Mouse (Mus musculus) cerebellum, postnatal 36 days (tissue): ENCODE measurements around the gene Amz2.
A peak's percentile ranks its signal among the peaks of the same experiment; 100 is the strongest.

ENCODE experiments used
- DNase-seq, 2 experiments: peaks; one replicate each; pipeline ENCODE4 v3.0.0; 2021 to 2022; ENCODE audit warnings: mixed read lengths in 2 of 2

Gene Amz2

GRCm38 (mm10) chr11:109422263-109422662 is 3.5 kb upstream of the Amz2 start:
- DNase-seq, result no peak

GRCm38 (mm10) chr11:109423294-109423693 is 2.5 kb upstream of the Amz2 start:
- DNase-seq, result no peak

GRCm38 (mm10) chr11:109426272-109426586 is 483 bp downstream of the Amz2 start:
- DNase-seq, result no peak

GRCm38 (mm10) chr11:109427353-109427752 is 1.6 kb downstream of the Amz2 start:
- no peak for DNase-seq

GRCm38 (mm10) chr11:109434233-109434798 is 8.6 kb downstream of the Amz2 start:
- DNase-seq, result no peak

- DNase-seq, result no peak
Observed at GRCm38 (mm10) chr11:109436889-109437288, 11.1 kb downstream of the Amz2 start.

- DNase-seq, result no peak
Observed at GRCm38 (mm10) chr11:109439209-109439608, 13.5 kb downstream of the Amz2 start.

GRCm38 (mm10) chr11:109439829-109440340 is 14.1 kb downstream of the Amz2 start:
- peak; percentile 64 to 66 for DNase-seq

- DNase-seq, result no peak
Observed at GRCm38 (mm10) chr11:109440641-109441040, 14.9 kb downstream of the Amz2 start.

GRCm38 (mm10) chr11:109441119-109441518 is 15.4 kb downstream of the Amz2 start:
- peak; percentile 27 to 45 for DNase-seq

- DNase-seq, result no peak
Observed at GRCm38 (mm10) chr11:109442166-109442730, 16.5 kb downstream of the Amz2 start.

GRCm38 (mm10) chr11:109443468-109444263 is 17.9 kb downstream of the Amz2 start:
- DNase-seq, result no peak

- DNase-seq, result peak; percentile 35 to 43
Observed at GRCm38 (mm10) chr11:109444600-109444999, 18.9 kb downstream of the Amz2 start.

- peak in 1 of 2 experiments; percentile 41 for DNase-seq
Observed at GRCm38 (mm10) chr11:109445438-109446035, 19.8 kb downstream of the Amz2 start.

- no peak for DNase-seq
Observed at GRCm38 (mm10) chr11:109451169-109451568, 25.4 kb downstream of the Amz2 start.

- no peak for DNase-seq
Observed at GRCm38 (mm10) chr11:109456261-109456660, 30.5 kb downstream of the Amz2 start.

GRCm38 (mm10) chr11:109458165-109458564 is 32.4 kb downstream of the Amz2 start:
- no peak for DNase-seq

GRCm38 (mm10) chr11:109460586-109460985 is 34.8 kb downstream of the Amz2 start:
- no peak for DNase-seq

GRCm38 (mm10) chr11:109465068-109465467 is 39.3 kb downstream of the Amz2 start:
- DNase-seq, result no peak

GRCm38 (mm10) chr11:109466987-109467386 is 41.2 kb downstream of the Amz2 start:
- no peak for DNase-seq

GRCm38 (mm10) chr11:109468133-109468532 is 42.4 kb downstream of the Amz2 start:
- DNase-seq, result no peak

GRCm38 (mm10) chr11:109470170-109470569 is 44.4 kb downstream of the Amz2 start:
- no peak for DNase-seq
